Mouse (Mus musculus): Measurements from ENCODE around the gene Mrps6.
"Not testable (repeated sequence)": the region's sequence is repeated elsewhere in the genome, so short reads cannot be mapped to it uniquely, and the experiment has no call there.

Gene Mrps6

GRCm38 (mm10) chr16:92058644-92059620 lies 862 bp downstream of the Mrps6 start:
- in situ Hi-C loops (cut with MboI; ENCODE audit: low pct_unique_long_range_greater_than_20kb in 1 of 2, low sequenced_read_pairs in 2 of 2, unreplicated experiment in 1 of 2): no loop called here

GRCm38 (mm10) chr16:92060213-92060612 lies 2.1 kb downstream of the Mrps6 start:
- in situ Hi-C loops (cut with MboI; ENCODE audit: low pct_unique_long_range_greater_than_20kb in 1 of 2, low sequenced_read_pairs in 2 of 2, unreplicated experiment in 1 of 2): no loop called here

- in situ Hi-C loops (cut with MboI; ENCODE audit: low pct_unique_long_range_greater_than_20kb in 1 of 2, low sequenced_read_pairs in 2 of 2, unreplicated experiment in 1 of 2): no loop called here
Observed at GRCm38 (mm10) chr16:92061586-92061985, 3.5 kb downstream of the Mrps6 start.

GRCm38 (mm10) chr16:92062832-92063231 lies 4.8 kb downstream of the Mrps6 start:
- in situ Hi-C loops (cut with MboI; ENCODE audit: low pct_unique_long_range_greater_than_20kb in 1 of 2, low sequenced_read_pairs in 2 of 2, unreplicated experiment in 1 of 2): no loop called here

GRCm38 (mm10) chr16:92064801-92065200 lies 6.7 kb downstream of the Mrps6 start:
- in situ Hi-C loops (cut with MboI; ENCODE audit: low pct_unique_long_range_greater_than_20kb in 1 of 2, low sequenced_read_pairs in 2 of 2, unreplicated experiment in 1 of 2): no loop called here

- in situ Hi-C loops (cut with MboI; ENCODE audit: low pct_unique_long_range_greater_than_20kb in 1 of 2, low sequenced_read_pairs in 2 of 2, unreplicated experiment in 1 of 2): no loop called here
Observed at GRCm38 (mm10) chr16:92070338-92070737, 12.3 kb downstream of the Mrps6 start.

GRCm38 (mm10) chr16:92076797-92077196 lies 18.7 kb downstream of the Mrps6 start:
- in situ Hi-C loops (cut with MboI; ENCODE audit: low pct_unique_long_range_greater_than_20kb in 1 of 2, low sequenced_read_pairs in 2 of 2, unreplicated experiment in 1 of 2): no loop called here

GRCm38 (mm10) chr16:92083771-92084453 lies 25.8 kb downstream of the Mrps6 start:
- in situ Hi-C loops (cut with MboI; ENCODE audit: low pct_unique_long_range_greater_than_20kb in 1 of 2, low sequenced_read_pairs in 2 of 2, unreplicated experiment in 1 of 2): no loop called here

- in situ Hi-C loops (cut with MboI; ENCODE audit: low pct_unique_long_range_greater_than_20kb in 1 of 2, low sequenced_read_pairs in 2 of 2, unreplicated experiment in 1 of 2): no loop called here
Observed at GRCm38 (mm10) chr16:92089225-92089624, 31.2 kb downstream of the Mrps6 start.

- in situ Hi-C loops (cut with MboI; ENCODE audit: low pct_unique_long_range_greater_than_20kb in 1 of 2, low sequenced_read_pairs in 2 of 2, unreplicated experiment in 1 of 2): no loop called here
Observed at GRCm38 (mm10) chr16:92091876-92092275, 33.8 kb downstream of the Mrps6 start.

GRCm38 (mm10) chr16:92098351-92099051 lies 40.4 kb downstream of the Mrps6 start:
- in situ Hi-C loops (cut with MboI; ENCODE audit: low pct_unique_long_range_greater_than_20kb in 1 of 2, low sequenced_read_pairs in 2 of 2, unreplicated experiment in 1 of 2): no loop called here

GRCm38 (mm10) chr16:92099598-92099997 lies 41.5 kb downstream of the Mrps6 start:
- in situ Hi-C loops (cut with MboI; ENCODE audit: low pct_unique_long_range_greater_than_20kb in 1 of 2, low sequenced_read_pairs in 2 of 2, unreplicated experiment in 1 of 2): no loop called here

- in situ Hi-C loops (cut with MboI; ENCODE audit: low pct_unique_long_range_greater_than_20kb in 1 of 2, low sequenced_read_pairs in 2 of 2, unreplicated experiment in 1 of 2): no loop called here
Observed at GRCm38 (mm10) chr16:92100111-92100510, 42.0 kb downstream of the Mrps6 start.

GRCm38 (mm10) chr16:92102115-92102514 lies 44.0 kb downstream of the Mrps6 start:
- in situ Hi-C loops (cut with MboI; ENCODE audit: low pct_unique_long_range_greater_than_20kb in 1 of 2, low sequenced_read_pairs in 2 of 2, unreplicated experiment in 1 of 2): no loop called here

GRCm38 (mm10) chr16:92102931-92103330 lies 44.9 kb downstream of the Mrps6 start:
- in situ Hi-C loops (cut with MboI; ENCODE audit: low pct_unique_long_range_greater_than_20kb in 1 of 2, low sequenced_read_pairs in 2 of 2, unreplicated experiment in 1 of 2): not testable (repeated sequence)

- in situ Hi-C loops (cut with MboI; ENCODE audit: low pct_unique_long_range_greater_than_20kb in 1 of 2, low sequenced_read_pairs in 2 of 2, unreplicated experiment in 1 of 2): no loop called here
Observed at GRCm38 (mm10) chr16:92103572-92104331, 45.7 kb downstream of the Mrps6 start.

- in situ Hi-C loops (cut with MboI; ENCODE audit: low pct_unique_long_range_greater_than_20kb in 1 of 2, low sequenced_read_pairs in 2 of 2, unreplicated experiment in 1 of 2): no loop called here
Observed at GRCm38 (mm10) chr16:92104332-92104590, 46.2 kb downstream of the Mrps6 start.

- in situ Hi-C loops (cut with MboI; ENCODE audit: low pct_unique_long_range_greater_than_20kb in 1 of 2, low sequenced_read_pairs in 2 of 2, unreplicated experiment in 1 of 2): no loop called here
Observed at GRCm38 (mm10) chr16:92104951-92105350, 46.9 kb downstream of the Mrps6 start.

GRCm38 (mm10) chr16:92105631-92106030 lies 47.6 kb downstream of the Mrps6 start:
- in situ Hi-C loops (cut with MboI; ENCODE audit: low pct_unique_long_range_greater_than_20kb in 1 of 2, low sequenced_read_pairs in 2 of 2, unreplicated experiment in 1 of 2): no loop called here

Measured in mouse embryonic stem cell (cell line).